Mouse (Mus musculus): ENCODE data around the gene Trim60.

GRCm38 (mm10) chr8:65062195-65062594, 43.8 kb upstream of the Trim60 start:
- TF ChIP-seq CTCF (IDR thresholded peaks at IDR 0.05 in 2 of 3, conservative IDR thresholded peaks at IDR 0.05 in 1 of 3; ENCODE audit: control insufficient read depth in 1 of 3, insufficient read depth in 1 of 3, low read depth in 2 of 3, low read length in 3 of 3, poor library complexity in 1 of 3, severe bottlenecking in 1 of 3) = no peak
- no peak for TF ChIP-seq SIN3A (IDR thresholded peaks at IDR 0.05; ENCODE audit: low read length)
- no peak for TF ChIP-seq MYC (IDR thresholded peaks at IDR 0.05; ENCODE audit: low read depth, low read length)
- no peak for TF ChIP-seq TAL1 (IDR thresholded peaks at IDR 0.05; ENCODE audit: low read length)
- no peak for TF ChIP-seq ZC3H11A (IDR thresholded peaks at IDR 0.05; ENCODE audit: low read depth, low read length)
- TF ChIP-seq POLR2A (IDR thresholded peaks at IDR 0.05; ENCODE audit: control insufficient read depth in 1 of 2, insufficient read depth in 1 of 2, low read depth in 1 of 2, low read length in 2 of 2, poor library complexity in 1 of 2) = no peak
- TF ChIP-seq CHD2 (IDR thresholded peaks at IDR 0.05; ENCODE audit: low read length) = no peak
- no peak for TF ChIP-seq GATA1 (IDR thresholded peaks at IDR 0.05; ENCODE audit: low read depth, low read length)
- TF ChIP-seq TCF12 (IDR thresholded peaks at IDR 0.05; ENCODE audit: low read depth, low read length) = no peak
- no peak for TF ChIP-seq ZMIZ1 (IDR thresholded peaks at IDR 0.05; ENCODE audit: low read depth, low read length)
